Mouse (Mus musculus) bone marrow macrophage, adult 2 months (primary cell): ENCODE data around the gene Utf1. TPM values are rescaled to one million over a fixed set of nuclear protein-coding genes. Genes with fewer than 3 reads are reported as not detected.

Source experiments
- H3K27ac ChIP-seq: 2 replicates; pipeline ENCODE4 v1.5.1; 2012; ENCODE audit warnings: low read depth, low read length; ENCODE audit not compliant: insufficient read depth
- H3K4me1 ChIP-seq: 2 replicates; pipeline ENCODE4 v1.6.1; 2012; ENCODE audit warnings: low read length; ENCODE audit not compliant: control insufficient read depth, insufficient read depth
- H3K4me3 ChIP-seq: 2 replicates; pipeline ENCODE4 v1.5.1; 2012; ENCODE audit warnings: mild to moderate bottlenecking, low read length, moderate library complexity; ENCODE audit not compliant: insufficient read depth
- CTCF ChIP-seq: IDR thresholded peaks from 2 replicates; pipeline ENCODE4 v1.5.1; 2012; ENCODE audit warnings: low read depth, mild to moderate bottlenecking, low read length, moderate library complexity
- POLR2A ChIP-seq: IDR thresholded peaks from 2 replicates; pipeline ENCODE4 v1.6.1; 2012; ENCODE audit warnings: mild to moderate bottlenecking, low read depth, low read length, borderline replicate concordance
- polyA plus RNA-seq: library from polyadenylated mRNA; stranded (reverse); fragments of >200 nt; gene quantifications from 2 replicates; pipeline ENCODE4 v1.2.4, GENCODE M21; 2012; ENCODE audit not compliant: missing spikeins, insufficient read depth, insufficient read length

Utf1 gene
- polyA plus RNA-seq, 1 experiment = not detected

GRCm38 (mm10) chr7:139970216-139970919 is 26.8 kb downstream of the Utf1 start:
- Histone ChIP-seq H3K4me3 (no peak overlapping the region), H3K27ac (peak overlapping the region; percentile 82), H3K4me1 (peaks cover 45% of the 10 kb centered on the region)
- TF ChIP-seq POLR2A = no peak
- no peak for TF ChIP-seq CTCF

- Histone ChIP-seq H3K4me1 (peaks cover 51% of the 10 kb centered on the region), H3K27ac (peak overlapping the region; percentile 82), H3K4me3 (no peak overlapping the region)
- TF ChIP-seq POLR2A (no peak), CTCF (no peak)
Measured at GRCm38 (mm10) chr7:139970979-139971378, 27.4 kb downstream of the Utf1 start.

DNA sequence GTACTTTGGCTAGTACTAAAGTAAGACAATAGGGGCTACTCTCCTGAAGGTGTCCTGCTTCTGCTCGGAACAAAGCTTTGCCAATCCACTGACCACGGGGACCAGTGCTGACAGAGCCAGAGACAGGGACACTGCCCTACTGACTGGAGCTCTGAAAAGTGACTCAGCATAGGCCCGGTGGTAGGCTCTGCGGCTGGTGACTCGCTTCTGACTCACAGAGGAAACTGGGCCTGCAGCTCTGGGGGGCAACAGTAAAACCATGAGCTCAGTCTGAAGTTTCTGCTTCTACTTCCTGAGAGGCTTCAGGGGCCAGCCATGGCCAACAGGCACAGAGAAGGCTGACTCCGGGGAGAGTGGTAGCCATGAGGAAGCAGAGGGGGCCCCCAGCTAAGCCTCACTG is 27.8 kb downstream of the Utf1 start:
- peak overlapping the region; percentile 82 for H3K27ac ChIP-seq

GRCm38 (mm10) chr7:139972923-139973331 is 29.3 kb downstream of the Utf1 start:
- TF ChIP-seq POLR2A (no peak), CTCF (no peak)
- Histone ChIP-seq H3K27ac (peak overlapping the region; percentile 82), H3K4me1 (peaks cover 62% of the 10 kb centered on the region), H3K4me3 (no peak overlapping the region)

More for the DNA sequence above, 27.8 kb downstream of the Utf1 start:
- Histone ChIP-seq H3K4me1 (peaks cover 54% of the 10 kb centered on the region), H3K4me3 (no peak overlapping the region)
- TF ChIP-seq CTCF = no peak
- no peak for TF ChIP-seq POLR2A

DNA sequence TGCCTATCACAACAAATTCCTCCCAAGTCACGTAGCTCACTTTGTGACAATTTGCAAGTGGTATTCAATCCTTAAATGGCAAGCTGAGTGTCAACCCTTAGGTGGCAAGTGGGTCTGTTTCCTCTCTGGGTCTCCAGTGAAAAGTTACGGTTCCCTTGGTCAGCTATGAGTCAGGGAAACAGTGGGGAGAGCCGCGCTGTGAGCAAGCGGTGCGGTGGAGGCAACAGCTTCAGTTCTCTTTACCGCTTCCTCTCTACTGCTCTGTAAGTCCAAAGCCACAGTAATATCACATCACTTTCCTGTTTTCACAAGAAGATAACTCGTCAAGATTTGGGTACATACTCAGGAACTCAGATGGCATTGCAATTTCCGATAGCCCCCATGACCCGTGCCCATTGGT is 30.7 kb downstream of the Utf1 start:
- TF ChIP-seq CTCF (no peak), POLR2A (no peak)
- peak overlapping the region; percentile 82 for H3K27ac ChIP-seq
- H3K4me1 ChIP-seq = peaks cover 74% of the 10 kb centered on the region
- 0 out of 2 replicates have a peak overlapping the region, but pooled peaks have one; percentile 1 for H3K4me3 ChIP-seq

GRCm38 (mm10) chr7:139975471-139975870 is 31.9 kb downstream of the Utf1 start:
- TF ChIP-seq POLR2A (no peak), CTCF (no peak)
- H3K27ac ChIP-seq = peak overlapping the region; percentile 21
- H3K4me1 ChIP-seq = peaks cover 73% of the 10 kb centered on the region

DNA sequence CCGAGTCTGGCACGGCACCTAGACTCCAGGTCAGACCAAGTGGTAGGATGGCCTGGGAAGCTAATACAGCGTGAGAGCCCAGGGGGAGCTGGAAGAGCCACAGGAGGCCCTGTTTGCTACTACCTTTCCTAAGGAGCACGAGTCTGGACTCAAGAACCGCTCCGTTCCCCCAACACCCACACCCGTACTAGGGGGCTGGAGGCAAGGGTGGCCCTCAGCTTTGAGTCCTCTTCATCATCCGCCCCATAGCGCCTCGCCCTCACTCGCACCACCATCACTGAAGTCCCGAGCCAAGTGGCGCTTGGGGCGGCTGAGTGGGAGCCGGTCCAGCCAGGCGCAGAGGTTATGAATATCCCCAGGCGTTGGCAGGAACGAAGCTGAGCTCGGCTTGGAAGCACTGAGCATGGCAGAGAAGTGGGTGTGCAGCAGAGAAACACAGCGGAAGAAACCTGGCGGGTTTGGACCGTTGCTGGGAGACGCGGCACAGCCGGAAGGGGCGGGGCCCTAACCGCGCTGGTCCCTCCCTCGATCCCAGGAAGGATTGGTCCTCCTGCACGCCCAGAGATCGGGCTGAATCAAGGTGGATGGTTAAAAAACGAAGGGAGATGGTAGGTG is 34.8 kb downstream of the Utf1 start, which contains the start of gene 6430531B16Rik:
Gene 6430531B16Rik (minus strand): TSS at position 478 of the 615 bp plus-strand sequence.
- TF ChIP-seq POLR2A = no peak
- Histone ChIP-seq H3K4me3 (peak within 1 kb of the TSS; percentile 56), H3K4me1 (peaks cover 70% of the 10 kb centered on the region), H3K27ac (peak within 1 kb of the TSS; percentile 87)

More at GRCm38 (mm10) chr7:139975471-139975870, 31.9 kb downstream of the Utf1 start:
- no peak overlapping the region for H3K4me3 ChIP-seq

GRCm38 (mm10) chr7:139979011-139979719 is 35.6 kb downstream of the Utf1 start:
- no peak for TF ChIP-seq CTCF
- no peak for TF ChIP-seq POLR2A
- Histone ChIP-seq H3K4me1 (peaks cover 71% of the 10 kb centered on the region), H3K4me3 (peak overlapping the region; percentile 56), H3K27ac (peak overlapping the region; percentile 87)

GRCm38 (mm10) chr7:139980778-139981177 is 37.2 kb downstream of the Utf1 start:
- no peak for TF ChIP-seq POLR2A
- no peak for TF ChIP-seq CTCF
- H3K4me1 ChIP-seq = peaks cover 73% of the 10 kb centered on the region
- H3K27ac ChIP-seq = peak overlapping the region; percentile 87
- no peak overlapping the region for H3K4me3 ChIP-seq

GRCm38 (mm10) chr7:139982058-139982457 is 38.5 kb downstream of the Utf1 start:
- no peak overlapping the region for H3K4me3 ChIP-seq
- H3K27ac ChIP-seq = peak overlapping the region; percentile 20; the same call in 1 of the 2 replicates
- H3K4me1 ChIP-seq = peaks cover 72% of the 10 kb centered on the region
- TF ChIP-seq POLR2A (no peak), CTCF (no peak)

DNA sequence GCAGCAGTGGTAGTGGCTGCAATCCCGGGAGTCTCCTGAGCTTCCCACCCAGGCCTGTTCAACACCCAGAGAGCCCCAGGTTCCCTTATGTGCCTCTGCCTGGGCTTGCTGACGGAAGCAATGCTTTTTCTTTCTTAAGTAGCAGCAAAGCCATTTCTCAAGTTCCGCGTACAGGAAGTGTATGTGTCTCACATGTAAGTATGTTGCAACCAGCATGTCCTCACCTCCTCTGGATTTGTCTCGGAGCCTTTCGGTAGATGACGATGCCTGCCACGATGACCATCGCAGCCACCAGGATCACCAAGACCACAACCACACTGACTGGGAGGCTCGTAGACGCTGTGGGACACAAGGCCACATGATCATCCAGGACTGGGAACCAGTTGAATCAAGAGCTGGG is 40.9 kb downstream of the Utf1 start:
- TF ChIP-seq CTCF (no peak), POLR2A (no peak)
- Histone ChIP-seq H3K4me3 (no peak overlapping the region), H3K27ac (peak overlapping the region; percentile 86), H3K4me1 (peaks cover 57% of the 10 kb centered on the region)
